Mouse (Mus musculus) erythroid progenitor cell, adult 5-6 weeks (primary cell): ENCODE data around the gene Otop1. TPM values are rescaled to one million over a fixed set of nuclear protein-coding genes. Genes with fewer than 3 reads are reported as not detected.

Experiments
- ATAC-seq: replicated peaks from 2 replicates; pipeline ENCODE4 v1.8.0; 2016; ENCODE audit warnings: moderate number of reproducible peaks, mild to moderate bottlenecking, moderate TSS enrichment, inconsistent platforms; ENCODE audit not compliant: poor library complexity, low FRiP score, severe bottlenecking
- total RNA-seq, 2 experiments: library from RNA; stranded (forward) in 1 of 2; stranded (reverse) in 1 of 2; fragments of 150-400 nt in 1 of 2; fragments of 186-747, 209-891 nt in 1 of 2; gene quantifications; 2 replicates each; pipeline versions ENCODE4 v1.2.3 to v1.2.4; 2015 to 2017; ENCODE audit warnings: low replicate concordance in 2 of 2

The Otop1 gene
- total RNA-seq, 2 experiments from 2014 or later: not detected

DNA sequence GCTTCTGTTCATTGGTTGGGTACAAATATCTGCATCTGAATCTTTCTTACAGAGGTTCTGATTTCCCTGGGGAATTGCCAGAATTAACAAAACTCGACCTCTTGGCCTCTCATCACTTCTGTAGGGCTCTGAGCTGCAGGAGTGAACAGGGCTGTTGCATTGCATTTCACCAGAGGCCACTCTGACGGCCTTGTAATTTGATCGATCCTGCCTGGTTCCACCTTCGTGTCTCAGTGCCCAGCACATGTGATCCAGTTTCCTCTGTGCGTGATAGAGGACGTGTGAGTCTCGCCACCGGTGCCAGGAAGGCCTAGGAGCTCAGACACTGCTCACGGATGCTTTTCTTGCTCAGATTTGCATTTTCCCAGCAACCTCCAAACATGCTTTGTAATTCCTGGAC, 10.0 kb downstream of the Otop1 start:
- ATAC-seq: no peak

DNA sequence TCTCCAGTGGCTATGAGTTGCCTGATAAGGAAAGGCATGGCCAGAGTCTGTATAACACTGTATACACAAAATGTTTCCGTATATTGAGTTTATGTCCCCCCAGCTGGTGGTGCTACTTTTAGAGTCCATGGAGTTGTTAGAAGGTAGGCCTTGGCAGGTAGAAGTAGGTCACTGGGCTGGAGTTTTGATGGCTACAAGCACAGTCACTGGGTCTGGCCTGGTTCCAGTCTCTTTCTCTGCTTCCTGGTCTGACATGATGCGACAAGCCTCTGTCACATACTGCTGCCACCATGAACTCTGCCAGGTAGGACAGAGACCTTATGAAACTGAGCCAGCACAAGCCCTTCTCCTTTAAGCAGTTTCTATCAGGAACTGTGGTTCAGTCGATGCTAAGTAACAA, 12.7 kb downstream of the Otop1 start:
- no peak for ATAC-seq

DNA sequence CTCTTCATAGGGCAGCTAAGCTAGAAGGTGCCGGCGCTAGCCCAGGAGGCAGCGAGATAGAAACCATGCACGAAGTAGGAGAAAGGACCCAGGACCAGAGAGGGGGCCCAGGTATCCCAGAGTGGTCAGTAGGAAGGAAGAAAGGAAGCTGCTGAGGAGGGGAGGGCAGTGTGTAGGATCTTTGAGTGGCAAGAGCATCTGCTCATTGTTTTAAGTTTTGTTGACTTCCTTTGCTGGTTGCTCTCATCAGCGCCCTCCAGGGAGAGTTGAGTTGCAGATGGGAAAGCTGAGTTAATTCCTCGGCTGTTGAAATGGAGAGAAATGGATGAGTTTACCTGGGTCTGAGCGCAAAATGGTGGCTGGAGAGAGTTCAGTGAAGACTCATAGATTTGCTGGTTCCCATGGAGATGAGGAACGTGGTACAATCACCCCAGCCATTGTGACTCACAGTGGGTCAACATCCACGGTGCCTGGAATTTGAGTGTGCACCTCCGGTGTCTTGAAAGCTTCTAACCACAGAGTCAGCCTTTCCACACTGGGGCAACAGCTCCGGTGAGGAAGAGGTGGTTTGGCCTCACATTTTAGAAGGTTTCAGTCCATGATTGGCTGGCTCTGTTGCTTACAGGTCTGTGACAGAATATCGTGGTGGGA, 26.1 kb downstream of the Otop1 start:
- no peak for ATAC-seq

DNA sequence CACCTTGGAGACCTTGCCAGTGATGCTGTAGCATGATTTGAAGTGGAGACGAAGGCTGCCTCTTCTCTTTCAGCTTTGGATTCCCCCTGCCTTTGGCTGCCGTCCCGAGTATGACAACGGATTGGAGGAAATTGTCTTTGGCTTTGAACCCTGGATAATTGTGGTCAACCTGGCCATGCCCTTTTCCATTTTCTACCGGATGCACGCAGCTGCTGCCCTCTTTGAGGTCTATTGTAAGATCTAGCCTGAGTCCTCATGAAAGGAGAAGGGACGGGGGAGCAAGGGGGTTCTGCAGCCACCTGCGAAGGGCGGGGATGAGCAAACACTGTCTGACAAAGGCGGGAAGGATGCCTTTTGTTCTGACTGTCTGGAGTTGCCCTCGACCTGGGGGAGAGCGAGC, 26.9 kb downstream of the Otop1 start:
- ATAC-seq: no peak

DNA sequence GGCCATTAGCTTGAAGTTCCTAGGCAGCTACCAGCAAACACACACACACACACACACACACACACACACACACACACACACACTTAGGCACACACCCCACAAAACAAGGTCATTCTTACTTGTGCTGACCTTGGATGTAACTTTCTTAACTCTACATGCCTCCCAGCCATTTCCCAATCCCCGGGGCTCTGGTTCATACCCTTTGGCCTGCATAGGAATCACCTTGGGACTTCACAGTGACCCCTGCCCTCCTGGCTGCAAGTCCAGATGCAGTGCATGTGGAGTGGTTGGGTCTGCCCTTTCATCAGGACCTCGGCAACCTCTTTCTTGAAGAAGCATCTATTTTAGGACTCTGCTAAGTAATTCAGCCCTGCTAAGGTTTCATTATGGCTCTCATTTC, 29.5 kb downstream of the Otop1 start:
- ATAC-seq: no peak

DNA sequence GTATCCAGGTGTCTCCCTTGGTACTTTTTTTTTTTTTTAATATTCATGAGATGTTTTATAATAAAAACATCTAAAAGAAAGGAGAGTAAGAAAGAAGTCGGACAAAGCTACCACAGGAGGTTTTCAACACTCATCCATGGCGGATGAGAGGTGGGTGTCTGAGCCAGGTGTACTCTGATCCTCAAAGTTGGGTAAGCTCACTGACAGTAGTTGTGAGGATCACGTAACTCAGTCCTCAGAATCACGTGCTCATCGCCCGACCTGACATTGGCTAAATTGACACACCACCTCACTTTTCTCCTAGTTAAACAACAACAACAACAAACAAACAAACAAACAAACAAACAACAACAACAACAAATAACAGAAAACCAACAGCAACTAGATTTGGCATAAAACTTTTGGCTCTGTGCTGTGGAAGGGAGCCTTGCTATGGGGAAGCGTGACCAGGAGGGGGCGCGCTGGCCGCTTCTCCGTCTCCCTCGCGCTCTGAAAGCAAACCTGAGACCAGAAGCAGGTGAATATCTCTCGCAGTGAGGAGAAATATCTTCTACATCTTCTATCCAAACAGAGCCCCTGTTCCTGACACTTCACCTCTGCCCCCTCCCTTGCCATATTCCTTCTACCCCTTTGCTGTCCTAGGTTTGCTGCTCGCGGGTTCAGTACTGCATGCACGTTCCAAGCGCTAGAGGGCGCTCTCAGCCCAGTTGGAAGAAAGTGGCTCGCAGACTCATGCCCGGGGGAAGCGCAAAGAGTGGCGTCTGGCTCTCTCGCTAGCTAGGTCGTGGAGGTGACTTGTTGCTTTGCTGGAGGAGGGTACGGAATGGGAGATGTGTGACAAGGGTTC, 31.7 kb downstream of the Otop1 start:
- ATAC-seq: peak; percentile 75

DNA sequence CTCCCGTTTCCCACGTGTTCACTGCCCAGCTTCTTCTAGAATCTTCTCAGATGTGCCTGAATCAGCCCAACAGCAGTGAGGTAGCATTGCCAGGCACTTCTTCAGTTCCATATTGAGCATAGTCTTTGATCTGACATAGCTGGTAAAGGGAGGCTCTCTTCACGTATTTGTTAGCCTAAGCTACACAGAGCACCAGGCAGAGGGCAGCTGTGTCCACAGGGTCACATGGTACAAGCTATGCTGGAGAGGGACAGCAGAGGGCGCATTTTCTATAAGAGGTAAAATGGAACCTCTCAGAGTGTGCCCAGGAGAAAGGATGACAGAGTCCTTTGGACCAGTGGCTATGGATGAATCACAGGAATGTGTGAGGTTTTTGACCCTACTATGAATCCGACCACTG, 33.1 kb downstream of the Otop1 start:
- no peak for ATAC-seq

DNA sequence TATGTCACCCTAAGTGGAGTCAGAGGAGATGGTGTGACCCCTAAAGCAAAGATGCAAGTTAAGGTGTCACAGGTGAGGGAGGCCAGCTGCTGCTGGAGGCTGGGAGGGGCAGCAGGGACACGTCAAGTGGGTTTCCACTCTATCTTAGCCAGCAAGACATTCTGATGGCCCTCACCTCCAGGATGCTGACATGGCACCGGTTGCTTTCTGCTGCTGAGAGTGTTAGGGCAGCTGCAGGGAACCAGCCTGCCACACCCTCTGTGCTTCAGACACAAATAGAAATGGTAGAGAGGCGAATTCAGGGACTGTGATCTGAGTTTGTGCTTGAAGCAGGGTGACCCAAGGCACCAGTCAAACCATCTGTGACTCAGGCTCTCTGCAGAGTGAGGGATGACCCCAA, 34.0 kb downstream of the Otop1 start:
- no peak for ATAC-seq

DNA sequence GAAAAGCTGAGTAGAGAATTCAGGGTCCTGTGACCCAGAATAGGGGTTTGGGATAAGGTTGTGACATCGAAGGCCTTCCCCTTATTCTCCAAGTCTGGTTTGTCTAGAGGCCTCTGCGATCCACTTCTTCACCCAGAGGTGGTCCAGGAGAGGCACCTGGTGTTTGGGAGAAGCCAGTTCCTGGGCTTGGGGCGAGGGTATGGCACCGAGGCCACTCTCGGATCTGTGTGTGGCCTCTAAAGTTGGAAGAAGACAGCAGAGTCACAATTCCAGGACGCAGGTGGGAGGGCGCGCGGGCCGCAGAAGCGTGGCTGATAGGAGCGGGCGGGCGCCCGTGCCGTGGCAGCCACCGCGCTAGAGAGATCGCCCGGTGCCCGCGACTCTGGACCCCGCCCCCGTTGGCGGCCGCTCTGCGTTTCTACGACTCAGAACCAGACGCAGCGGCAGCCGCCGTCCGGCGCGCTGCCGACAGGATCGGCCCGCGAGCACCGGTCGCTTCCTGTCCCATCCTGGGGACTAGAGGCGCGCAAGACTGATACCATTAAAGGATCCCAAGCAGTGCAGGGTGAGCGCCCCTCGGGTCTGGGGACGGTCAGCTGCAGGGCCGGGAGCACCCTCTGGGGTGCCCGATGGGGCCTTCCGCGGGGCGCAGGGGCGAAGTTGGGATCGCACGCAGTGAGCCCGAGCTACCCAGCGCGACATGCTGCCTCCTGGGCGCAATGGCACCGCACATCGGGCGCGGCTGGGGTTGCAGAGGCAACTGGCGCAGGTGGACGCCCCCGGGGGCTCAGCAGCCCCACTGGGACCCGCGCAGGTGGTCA, 43.4 kb downstream of the Otop1 start, which contains the start of gene Drd5:
Gene Drd5, plus strand, starts transcription at position 402 of the 821 bp plus-strand sequence.
- no peak for ATAC-seq

DNA sequence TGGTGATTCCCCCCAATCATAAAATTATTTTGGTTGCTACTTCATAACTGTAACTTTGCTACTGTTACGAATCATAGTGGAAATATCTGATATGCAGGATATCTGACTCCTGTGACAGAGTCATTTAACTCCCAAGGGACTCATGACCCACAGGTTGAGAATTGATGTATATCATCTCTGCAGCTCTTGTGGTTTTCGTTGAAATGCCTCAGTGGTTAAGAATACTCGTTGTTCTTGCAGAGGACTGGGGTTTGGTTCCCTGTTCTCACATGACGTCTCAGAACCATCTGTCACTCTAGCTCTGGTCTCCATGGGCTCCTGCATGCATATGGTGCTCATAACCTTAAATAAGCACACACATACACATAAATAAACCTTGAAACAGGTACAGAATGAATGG, 57.6 kb downstream of the Otop1 start:
- ATAC-seq: no peak

DNA sequence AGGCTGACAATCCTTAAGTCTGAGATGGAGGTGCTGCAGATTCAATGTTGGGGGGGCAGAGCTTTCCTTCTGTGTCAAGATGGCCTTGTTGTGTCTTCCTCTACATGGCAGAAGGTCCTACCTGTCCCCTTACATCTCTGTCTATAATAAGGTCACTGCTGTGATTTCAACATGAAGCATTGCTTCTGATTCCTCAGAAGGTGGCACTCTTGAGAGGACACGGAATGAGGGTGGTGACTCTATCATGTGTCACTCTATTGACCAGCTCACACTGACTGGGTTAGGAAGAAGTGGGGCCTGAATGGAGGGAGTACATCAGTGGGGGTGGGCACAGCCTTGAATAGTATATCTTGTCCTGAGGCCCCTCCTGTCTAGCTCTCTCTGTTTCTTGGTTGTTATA, 58.8 kb downstream of the Otop1 start:
- no peak for ATAC-seq

DNA sequence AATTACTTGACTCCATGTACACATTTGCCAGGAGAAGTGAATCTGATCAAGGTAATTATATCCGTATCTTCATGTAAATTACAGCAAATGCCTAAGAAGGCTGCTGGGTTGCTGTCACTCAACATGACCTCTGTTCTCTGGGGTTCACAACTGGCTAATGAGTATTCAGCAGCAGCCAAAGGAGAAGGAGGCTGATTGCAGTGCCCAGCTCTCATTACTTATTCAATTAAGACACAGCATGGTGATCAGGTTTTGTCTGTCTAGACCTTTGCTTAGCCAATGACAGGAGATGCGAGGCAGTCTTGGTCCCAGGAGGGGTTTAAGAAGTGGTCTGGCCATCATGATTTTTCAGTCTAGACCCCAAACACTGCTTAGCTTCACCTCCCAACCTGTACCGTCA, 67.3 kb downstream of the Otop1 start:
- ATAC-seq: no peak

DNA sequence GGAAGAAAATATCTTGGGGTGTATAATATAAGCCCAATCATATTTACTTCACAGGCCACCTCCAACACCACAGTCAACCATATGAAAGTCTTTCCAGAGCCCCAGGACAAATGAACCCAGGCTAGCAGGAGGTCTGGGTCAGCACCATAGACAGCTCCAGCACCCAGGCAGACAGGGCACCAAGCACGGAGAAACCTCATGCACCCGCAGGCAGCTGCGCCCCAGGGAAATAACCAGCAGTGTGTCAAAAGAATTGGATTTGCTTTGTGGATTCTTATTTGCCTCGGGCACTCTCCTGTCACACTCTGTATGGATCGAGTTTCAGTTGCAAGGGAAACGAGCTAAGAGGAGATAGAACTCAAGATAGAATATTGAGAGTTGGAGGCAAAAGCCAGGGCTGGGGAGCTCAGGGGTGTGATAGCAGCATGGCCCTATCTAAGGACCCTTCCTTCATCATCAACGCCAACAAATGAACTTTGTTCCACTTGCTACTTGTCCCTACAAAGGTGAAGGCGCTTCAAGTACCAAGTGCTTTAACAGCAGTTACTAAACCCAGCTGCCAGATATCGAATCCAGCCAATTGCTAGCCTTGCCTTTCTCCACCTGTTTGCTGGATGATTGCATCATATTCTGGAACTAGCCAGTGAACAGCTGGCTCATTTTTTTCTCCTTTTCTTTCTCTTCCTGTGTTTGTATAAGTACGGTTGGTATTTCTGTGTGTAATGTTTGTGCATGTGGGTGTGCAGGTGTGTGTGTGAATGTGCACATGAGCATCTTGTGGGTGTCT, 71.1 kb downstream of the Otop1 start:
- ATAC-seq: no peak

DNA sequence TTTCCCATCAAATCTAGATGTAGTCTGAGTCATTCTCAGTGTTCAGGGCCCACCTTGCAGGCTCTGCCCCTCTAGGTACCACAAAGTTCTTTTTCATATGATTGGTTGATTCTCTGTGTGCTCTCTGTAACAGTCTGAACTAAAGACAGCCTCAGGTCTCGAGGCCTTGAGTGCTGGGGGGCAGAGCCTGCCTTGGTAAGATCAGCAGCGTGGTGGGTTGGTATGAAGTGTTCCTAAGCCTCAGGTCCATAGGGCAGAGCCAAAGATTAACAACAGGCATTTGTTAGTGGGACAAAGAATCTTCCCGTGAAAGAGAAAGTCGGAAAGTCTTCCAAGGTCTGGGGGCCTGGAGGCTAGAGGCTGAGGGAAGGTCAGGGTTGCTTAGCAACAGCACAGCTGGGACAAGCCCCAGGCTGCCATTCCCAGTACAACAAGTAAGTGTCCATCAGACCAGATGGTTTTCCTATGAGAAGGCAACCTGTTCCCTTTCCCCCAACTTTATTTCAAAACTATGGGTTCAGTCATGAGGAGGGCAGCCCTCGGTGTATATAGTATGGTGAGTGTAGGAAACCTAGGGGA, 74.7 kb downstream of the Otop1 start:
- no peak for ATAC-seq

Other genes starting within 250 kb of the Otop1 start
- gene Stx18, start 237.2 kb upstream of the Otop1 start, total RNA-seq (2015; ENCODE audit: low replicate concordance): 9.0 and 23.5 TPM in 2 replicates
- 10.9 and 12.1 TPM in 2 replicates for gene Stx18, start 237.2 kb upstream of the Otop1 start, total RNA-seq (2017; ENCODE audit: low replicate concordance)
- gene Nsg1, start 116.1 kb upstream of the Otop1 start, total RNA-seq (2015; ENCODE audit: low replicate concordance): not detected in 2 replicates
- not detected in 2 replicates for gene Nsg1, start 116.1 kb upstream of the Otop1 start, total RNA-seq (2017; ENCODE audit: low replicate concordance)
- gene Zbtb49, start 55.5 kb upstream of the Otop1 start, total RNA-seq (2015; ENCODE audit: low replicate concordance): 1.1 and 2.1 TPM in 2 replicates
- 3.0 and 4.4 TPM in 2 replicates for gene Zbtb49, start 55.5 kb upstream of the Otop1 start, total RNA-seq (2017; ENCODE audit: low replicate concordance)
- 14.8 and 18.9 TPM in 2 replicates for gene Lyar, start 55.5 kb upstream of the Otop1 start, total RNA-seq (2015; ENCODE audit: low replicate concordance)
- gene Lyar, start 55.5 kb upstream of the Otop1 start, total RNA-seq (2017; ENCODE audit: low replicate concordance): 11.0 and 30.8 TPM in 2 replicates
- gene Tmem128, start 15.8 kb upstream of the Otop1 start, total RNA-seq (2015; ENCODE audit: low replicate concordance): 39.3 and 63.3 TPM in 2 replicates
- gene Tmem128, start 15.8 kb upstream of the Otop1 start, total RNA-seq (2017; ENCODE audit: low replicate concordance): 16.0 and 16.2 TPM in 2 replicates
- gene Drd5, start 43.4 kb downstream of the Otop1 start, total RNA-seq (2015; ENCODE audit: low replicate concordance): not detected in 2 replicates
- gene Drd5, start 43.4 kb downstream of the Otop1 start, total RNA-seq (2017; ENCODE audit: low replicate concordance): not detected in 2 replicates
- 2.9 TPM in 1 of 2 replicates, not detected in the other for gene Slc2a9, start 227.2 kb downstream of the Otop1 start, total RNA-seq (2015; ENCODE audit: low replicate concordance)
- 0.90 TPM in 1 of 2 replicates, not detected in the other for gene Slc2a9, start 227.2 kb downstream of the Otop1 start, total RNA-seq (2017; ENCODE audit: low replicate concordance)